Mouse (Mus musculus): ENCODE measurements around the gene Ptrhd1. TPM values are rescaled to one million over a fixed set of nuclear protein-coding genes. Genes with fewer than 3 reads are reported as not detected.

Ptrhd1 gene
- polyA plus RNA-seq (2012; ENCODE audit: insufficient read depth, insufficient read length, low replicate concordance, missing spikeins), result not detected in 2 replicates

- Histone ChIP-seq H3K27ac (ENCODE audit: insufficient read depth, low read depth, low read length) (peak within 1 kb of the TSS; percentile 99), H3K4me1 (ENCODE audit: control insufficient read depth, insufficient read depth, low read length) (no peaks in the 10 kb centered on the region), H3K4me3 (ENCODE audit: insufficient read depth, low read depth, low read length) (peak within 1 kb of the TSS; percentile 74)
- under 1% methylated on average over 50 of the region's 50 CpGs for WGBS
- TF ChIP-seq CTCF (IDR thresholded peaks at IDR 0.05; ENCODE audit: insufficient read depth, low read depth, low read length), result no peak
- TF ChIP-seq POLR2A (IDR thresholded peaks at IDR 0.05; ENCODE audit: insufficient read depth, low read depth, low read length), result peak; percentile 30; the same call in 1 of the 2 replicates
Measured at GRCm38 (mm10) chr12:4233572-4234508, at the start of gene Ptrhd1, which contains the start of gene Cenpo. Ptrhd1 (plus strand) TSS chr12:4234027. Cenpo (minus strand) TSS chr12:4234294.

GRCm38 (mm10) chr12:4184648-4185047 is 49.2 kb upstream of the Ptrhd1 start:
- TF ChIP-seq CTCF (IDR thresholded peaks at IDR 0.05; ENCODE audit: insufficient read depth, low read depth, low read length) (no peak), POLR2A (IDR thresholded peaks at IDR 0.05; ENCODE audit: insufficient read depth, low read depth, low read length) (no peak)
- Histone ChIP-seq H3K4me1 (ENCODE audit: control insufficient read depth, insufficient read depth, low read length) (peaks cover 10% of the 10 kb centered on the region; the same call in 1 of the 2 replicates), H3K27ac (ENCODE audit: insufficient read depth, low read depth, low read length) (no peak overlapping the region), H3K4me3 (ENCODE audit: insufficient read depth, low read depth, low read length) (no peak overlapping the region)
- WGBS, result 72% methylated on average over 2 of the region's 2 CpGs

- TF ChIP-seq POLR2A (IDR thresholded peaks at IDR 0.05; ENCODE audit: insufficient read depth, low read depth, low read length), result no peak
- no peak for TF ChIP-seq CTCF (IDR thresholded peaks at IDR 0.05; ENCODE audit: insufficient read depth, low read depth, low read length)
- Histone ChIP-seq H3K4me1 (ENCODE audit: control insufficient read depth, insufficient read depth, low read length) (peaks cover 17% of the 10 kb centered on the region; the same call in 1 of the 2 replicates), H3K27ac (ENCODE audit: insufficient read depth, low read depth, low read length) (no peak overlapping the region), H3K4me3 (ENCODE audit: insufficient read depth, low read depth, low read length) (no peak overlapping the region)
- WGBS, result 39% methylated on average over 14 of the region's 14 CpGs
Measured at GRCm38 (mm10) chr12:4188171-4189059, 45.4 kb upstream of the Ptrhd1 start.

DNA sequence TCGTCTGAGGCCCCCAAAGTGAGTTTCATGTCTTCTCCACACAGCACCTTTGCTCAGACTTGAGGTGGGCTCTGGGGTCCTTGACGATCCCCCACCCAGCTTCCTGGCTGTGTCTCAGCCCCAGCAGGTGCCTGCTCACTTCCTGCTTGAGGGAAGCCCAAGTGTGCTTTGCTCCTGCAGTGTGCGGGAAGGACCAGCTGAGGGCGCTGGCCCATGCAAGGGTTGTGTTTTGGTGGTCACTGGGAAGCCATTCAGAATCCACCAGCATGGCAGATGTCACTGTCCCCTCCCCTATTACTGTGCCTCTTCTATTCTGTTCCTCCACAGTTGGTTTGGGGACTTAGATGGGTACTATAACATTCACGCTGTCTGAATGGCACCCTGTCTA is 44.8 kb upstream of the Ptrhd1 start:
- no peak overlapping the region for H3K27ac ChIP-seq (ENCODE audit: insufficient read depth, low read depth, low read length)
- WGBS, result 60% methylated on average over 5 of the region's 5 CpGs
- H3K4me1 ChIP-seq (ENCODE audit: control insufficient read depth, insufficient read depth, low read length), result peaks cover 24% of the 10 kb centered on the region; the same call in 1 of the 2 replicates
- TF ChIP-seq CTCF (IDR thresholded peaks at IDR 0.05; ENCODE audit: insufficient read depth, low read depth, low read length) (no peak), POLR2A (IDR thresholded peaks at IDR 0.05; ENCODE audit: insufficient read depth, low read depth, low read length) (no peak)
- no peak overlapping the region for H3K4me3 ChIP-seq (ENCODE audit: insufficient read depth, low read depth, low read length)

DNA sequence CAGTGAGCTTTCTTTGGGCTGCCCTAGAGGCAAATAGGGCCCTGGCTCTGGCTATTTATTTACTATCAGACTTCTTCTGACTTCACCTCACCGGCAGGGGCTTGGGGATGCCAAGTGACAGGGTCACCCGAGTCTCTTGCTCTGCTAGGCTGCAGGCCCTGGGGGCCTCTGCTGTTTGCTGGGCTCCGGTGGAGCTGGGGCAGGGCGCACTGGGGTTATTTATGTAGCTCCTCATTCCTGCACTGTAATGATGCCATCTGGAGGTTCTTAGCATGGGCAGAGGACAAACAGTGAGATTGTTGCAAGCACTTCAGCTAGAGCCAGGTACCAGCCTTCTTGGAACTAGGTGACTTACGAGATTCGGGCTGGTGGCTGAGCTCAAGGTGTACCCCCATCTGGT is 41.3 kb upstream of the Ptrhd1 start:
- WGBS, result 69% methylated on average over 6 of the region's 6 CpGs
- Histone ChIP-seq H3K27ac (ENCODE audit: insufficient read depth, low read depth, low read length) (no peak overlapping the region), H3K4me3 (ENCODE audit: insufficient read depth, low read depth, low read length) (no peak overlapping the region), H3K4me1 (ENCODE audit: control insufficient read depth, insufficient read depth, low read length) (peaks cover 34% of the 10 kb centered on the region)
- TF ChIP-seq CTCF (IDR thresholded peaks at IDR 0.05; ENCODE audit: insufficient read depth, low read depth, low read length) (no peak), POLR2A (IDR thresholded peaks at IDR 0.05; ENCODE audit: insufficient read depth, low read depth, low read length) (no peak)

DNA sequence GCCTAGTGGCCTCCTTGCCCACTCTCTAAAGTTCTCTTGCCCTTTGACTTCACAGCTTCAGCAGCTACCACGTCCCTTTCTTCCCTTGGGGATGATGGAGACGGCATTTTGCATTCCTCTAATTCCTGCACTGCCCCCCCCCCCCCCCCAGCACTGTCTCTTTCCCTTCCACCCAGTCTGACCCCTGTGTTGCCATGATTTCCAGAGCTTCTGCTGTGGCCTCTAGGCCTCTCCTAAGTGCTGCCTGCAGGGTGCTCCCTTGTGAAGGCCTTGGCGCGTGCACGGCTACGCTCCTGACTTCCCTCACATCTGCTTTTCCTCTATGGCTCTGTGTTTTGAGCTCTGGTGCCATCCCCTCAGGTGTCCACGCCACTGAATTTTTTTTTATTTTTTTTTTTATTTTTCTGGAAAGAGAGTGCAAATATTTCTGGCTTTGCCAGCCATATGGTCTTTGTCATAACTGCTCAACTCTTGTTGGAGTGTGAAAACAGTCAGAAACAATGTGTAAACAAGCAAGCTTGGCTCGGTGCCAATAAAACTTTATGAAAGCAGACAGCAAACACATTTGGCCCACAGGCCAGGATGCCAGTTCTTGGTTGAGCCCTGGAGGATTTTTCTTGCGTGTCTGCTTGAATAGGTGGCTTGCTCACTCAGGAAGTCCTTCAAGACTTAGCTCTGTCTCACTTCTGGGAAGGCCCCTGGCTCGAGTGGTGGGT is 40.6 kb upstream of the Ptrhd1 start:
- 73% methylated on average over 10 of the region's 10 CpGs for WGBS
- Histone ChIP-seq H3K4me3 (ENCODE audit: insufficient read depth, low read depth, low read length) (no peak overlapping the region), H3K4me1 (ENCODE audit: control insufficient read depth, insufficient read depth, low read length) (peaks cover 33% of the 10 kb centered on the region), H3K27ac (ENCODE audit: insufficient read depth, low read depth, low read length) (no peak overlapping the region)
- TF ChIP-seq CTCF (IDR thresholded peaks at IDR 0.05; ENCODE audit: insufficient read depth, low read depth, low read length) (no peak), POLR2A (IDR thresholded peaks at IDR 0.05; ENCODE audit: insufficient read depth, low read depth, low read length) (no peak)

DNA sequence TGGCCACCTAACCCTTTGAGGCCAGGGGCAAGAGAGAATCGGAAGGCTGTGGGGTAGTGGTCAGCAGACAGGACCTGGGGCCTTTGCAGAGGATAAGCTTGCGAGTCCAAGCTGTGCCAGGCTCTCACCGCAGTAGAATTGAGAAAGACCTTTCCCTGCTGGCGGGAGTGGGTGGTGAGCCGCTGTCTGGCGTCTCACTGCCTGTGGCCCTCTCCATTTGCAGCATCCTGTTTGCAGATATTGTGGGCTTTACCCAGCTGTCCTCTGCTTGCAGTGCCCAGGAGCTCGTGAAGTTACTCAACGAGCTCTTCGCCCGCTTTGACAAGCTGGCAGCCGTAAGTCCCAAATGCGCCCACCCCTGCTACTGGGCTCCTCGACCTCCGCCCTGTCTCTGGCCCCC is 39.2 kb upstream of the Ptrhd1 start:
- Histone ChIP-seq H3K4me1 (ENCODE audit: control insufficient read depth, insufficient read depth, low read length) (peaks cover 24% of the 10 kb centered on the region), H3K27ac (ENCODE audit: insufficient read depth, low read depth, low read length) (no peak overlapping the region), H3K4me3 (ENCODE audit: insufficient read depth, low read depth, low read length) (no peak overlapping the region)
- TF ChIP-seq CTCF (IDR thresholded peaks at IDR 0.05; ENCODE audit: insufficient read depth, low read depth, low read length) (no peak), POLR2A (IDR thresholded peaks at IDR 0.05; ENCODE audit: insufficient read depth, low read depth, low read length) (no peak)
- 62% methylated on average over 14 of the region's 14 CpGs for WGBS

DNA sequence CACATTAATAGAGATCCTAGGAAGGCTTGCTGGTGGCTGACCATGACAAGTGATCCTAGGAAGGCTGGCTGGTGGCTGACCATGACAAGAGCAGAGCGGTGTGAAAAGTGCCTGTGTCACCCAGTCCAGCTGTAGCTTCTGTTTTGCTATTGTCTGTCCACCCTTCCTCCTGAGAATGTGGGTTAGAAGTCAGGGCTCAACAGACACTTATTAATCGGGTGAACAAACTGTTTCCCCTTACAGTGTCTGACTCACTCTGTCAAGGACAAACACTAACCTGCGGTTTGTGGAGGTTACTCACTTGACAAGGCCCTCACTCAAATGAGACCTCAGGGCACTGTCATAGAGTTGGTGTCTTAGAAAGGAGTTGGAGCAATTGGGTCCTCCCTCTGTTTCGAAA is 35.1 kb upstream of the Ptrhd1 start:
- Histone ChIP-seq H3K4me3 (ENCODE audit: insufficient read depth, low read depth, low read length) (no peak overlapping the region), H3K4me1 (ENCODE audit: control insufficient read depth, insufficient read depth, low read length) (peaks cover 26% of the 10 kb centered on the region), H3K27ac (ENCODE audit: insufficient read depth, low read depth, low read length) (no peak overlapping the region)
- WGBS, result 87% methylated on average over 4 of the region's 4 CpGs
- TF ChIP-seq CTCF (IDR thresholded peaks at IDR 0.05; ENCODE audit: insufficient read depth, low read depth, low read length), result no peak
- TF ChIP-seq POLR2A (IDR thresholded peaks at IDR 0.05; ENCODE audit: insufficient read depth, low read depth, low read length), result no peak

Measured in olfactory bulb, adult 2 months (tissue).